In genomic region chr5:140154166-140154565, GRCm38 (mm10) we compare ENCODE assay signal across 23 mouse cellular contexts.
DNase-seq lines count a peak whose midpoint lies in the region; ATAC-seq and TF ChIP-seq lines count a peak whose summit lies in the region.
"Had no signal": no experiment of that assay in that cellular context is flagged by ENCODE, and none has a peak within 500 bp of the region (broad histone marks: within the 10 kb centered on the region; RNA-seq: fewer than 3 reads in every experiment).

No protein-coding gene starts in this region.

- H3K27ac ChIP-seq in forebrain, embryonic 12.5 days: 0 out of 2 replicates have a peak overlapping the region, but pooled peaks have one; percentile 25
- H3K27ac ChIP-seq in forebrain, embryonic 14.5 days (ENCODE audit: low read depth, low read length): no peak overlapping the region
- no peak overlapping the region for H3K27ac ChIP-seq in midbrain, embryonic 11.5 days (ENCODE audit: low read depth, low read length)
- H3K27ac ChIP-seq in midbrain, embryonic 13.5 days: no peak overlapping the region
- no peak overlapping the region for H3K27ac ChIP-seq in MEL (ENCODE audit: control insufficient read depth, low read depth, low read length)

- no peaks in the 10 kb centered on the region for H3K27me3 ChIP-seq in forebrain, embryonic 12.5 days
- H3K27me3 ChIP-seq in forebrain, embryonic 14.5 days (replicated peaks; ENCODE audit: control insufficient read depth, insufficient read depth, low read length): no peaks in the 10 kb centered on the region
- H3K27me3 ChIP-seq in midbrain, embryonic 11.5 days (ENCODE audit: control insufficient read depth, insufficient read depth, low read length): no peaks in the 10 kb centered on the region
- no peaks in the 10 kb centered on the region for H3K27me3 ChIP-seq in midbrain, embryonic 13.5 days
- H3K27me3 ChIP-seq in G1E (ENCODE audit: insufficient read depth, low read length): no peaks in the 10 kb centered on the region
- no peaks in the 10 kb centered on the region for H3K27me3 ChIP-seq in MEL (ENCODE audit: control insufficient read depth in 1 of 2, insufficient read depth in 2 of 2, low read length in 2 of 2)
- H3K27me3 ChIP-seq: CH12.LX, Patski had no signal

- no peak for TF ChIP-seq POLR2A in MEL (IDR thresholded peaks at IDR 0.05; ENCODE audit: control insufficient read depth in 1 of 2, insufficient read depth in 1 of 2, low read depth in 1 of 2, low read length in 2 of 2, poor library complexity in 1 of 2)

- H3K36me3 ChIP-seq in forebrain, embryonic 12.5 days (replicated peaks): no peaks in the 10 kb centered on the region
- no peaks in the 10 kb centered on the region for H3K36me3 ChIP-seq in forebrain, embryonic 14.5 days (ENCODE audit: control insufficient read depth, insufficient read depth, low read length)
- H3K36me3 ChIP-seq in midbrain, embryonic 11.5 days (ENCODE audit: control insufficient read depth, insufficient read depth, low read length): no peaks in the 10 kb centered on the region
- no peaks in the 10 kb centered on the region for H3K36me3 ChIP-seq in midbrain, embryonic 13.5 days
- H3K36me3 ChIP-seq in G1E (replicated peaks): peaks cover 45% of the 10 kb centered on the region
- H3K36me3 ChIP-seq in MEL (ENCODE audit: control insufficient read depth in 1 of 2, insufficient read depth in 2 of 2, low read length in 2 of 2): peaks cover 0 to 43% of the 10 kb centered on the region in 2 experiments; a peak in 2 of 4 replicates

- no peak for TF ChIP-seq RAD21 in MEL (IDR thresholded peaks at IDR 0.05; ENCODE audit: low read depth, low read length)

- H3K79me2 ChIP-seq in MEL (ENCODE audit: control insufficient read depth, insufficient read depth, low read length, poor library complexity): no peaks in the 10 kb centered on the region

- peaks cover 16% of the 10 kb centered on the region for H3K4me1 ChIP-seq in forebrain, embryonic 12.5 days
- H3K4me1 ChIP-seq in forebrain, embryonic 14.5 days (ENCODE audit: control insufficient read depth, insufficient read depth, low read length): no peaks in the 10 kb centered on the region
- H3K4me1 ChIP-seq in midbrain, embryonic 11.5 days (ENCODE audit: control insufficient read depth, insufficient read depth, low read length): peaks cover 4% of the 10 kb centered on the region; the same call in 1 of the 2 replicates
- H3K4me1 ChIP-seq in midbrain, embryonic 13.5 days (replicated peaks): peaks cover 16% of the 10 kb centered on the region
- H3K4me1 ChIP-seq in G1E (ENCODE audit: insufficient read depth, low read depth, low read length) (peaks cover 70% of the 10 kb centered on the region), MEL (ENCODE audit: control insufficient read depth in 1 of 2, insufficient read depth in 2 of 2, low read length in 2 of 2) (peaks cover 13 to 52% of the 10 kb centered on the region in 2 experiments)

- TF ChIP-seq CTCF in G1E (IDR thresholded peaks at IDR 0.05; ENCODE audit: low read depth, low read length) (no peak), MEL (IDR thresholded peaks at IDR 0.05 in 2 of 3, conservative IDR thresholded peaks at IDR 0.05 in 1 of 3; ENCODE audit: control insufficient read depth in 1 of 3, insufficient read depth in 1 of 3, low read depth in 2 of 3, low read length in 3 of 3, poor library complexity in 1 of 3, severe bottlenecking in 1 of 3) (no peak)

- H3K4me2 ChIP-seq in forebrain, embryonic 12.5 days: no peak overlapping the region
- H3K4me2 ChIP-seq in forebrain, embryonic 14.5 days (ENCODE audit: low read length): no peak overlapping the region
- no peak overlapping the region for H3K4me2 ChIP-seq in midbrain, embryonic 11.5 days
- H3K4me2 ChIP-seq in midbrain, embryonic 13.5 days (replicated peaks): no peak overlapping the region

- H3K9ac ChIP-seq in forebrain, embryonic 12.5 days: no peak overlapping the region
- no peak overlapping the region for H3K9ac ChIP-seq in forebrain, embryonic 14.5 days (ENCODE audit: low read length)
- H3K9ac ChIP-seq in midbrain, embryonic 11.5 days (ENCODE audit: low read length): no peak overlapping the region
- no peak overlapping the region for H3K9ac ChIP-seq in midbrain, embryonic 13.5 days (replicated peaks)
- H3K9ac ChIP-seq in MEL (ENCODE audit: control insufficient read depth, low read depth, low read length, poor library complexity, severe bottlenecking): no peak overlapping the region

- WGBS in forebrain, embryonic 12.5 days: 48% methylated on average over 3 of the region's 3 CpGs
- 40% methylated on average over 3 of the region's 3 CpGs for WGBS in forebrain, embryonic 14.5 days
- 88% methylated on average over 3 of the region's 3 CpGs for WGBS in midbrain, embryonic 11.5 days
- 78% methylated on average over 3 of the region's 3 CpGs for WGBS in midbrain, embryonic 13.5 days

- H3K9me3 ChIP-seq in forebrain, embryonic 12.5 days: no peaks in the 10 kb centered on the region
- no peaks in the 10 kb centered on the region for H3K9me3 ChIP-seq in forebrain, embryonic 14.5 days (replicated peaks; ENCODE audit: control insufficient read depth, low read length)
- no peaks in the 10 kb centered on the region for H3K9me3 ChIP-seq in midbrain, embryonic 11.5 days (ENCODE audit: control insufficient read depth, low read length)
- no peaks in the 10 kb centered on the region for H3K9me3 ChIP-seq in midbrain, embryonic 13.5 days
- H3K9me3 ChIP-seq in G1E (replicated peaks) (no peaks in the 10 kb centered on the region), MEL (replicated peaks; ENCODE audit: insufficient read depth, low read length) (no peaks in the 10 kb centered on the region)

- no peak for ATAC-seq in forebrain, embryonic 12.5 days (ENCODE audit: low FRiP score)
- ATAC-seq in forebrain, embryonic 14.5 days: no peak
- no peak for ATAC-seq in midbrain, embryonic 11.5 days (ENCODE audit: low FRiP score)
- ATAC-seq in midbrain, embryonic 13.5 days: no peak
- 0 out of 2 replicates have a peak, but pooled peaks have one; percentile 19 for ATAC-seq in G1E (ENCODE audit: extremely low read depth, insufficient number of reproducible peaks, low FRiP score, poor library complexity, severe bottlenecking)
- ATAC-seq: activated CD4-positive, CD25-positive, alpha-beta regulatory T cell, adult 4 months; CD4-positive, CD25-positive, alpha-beta regulatory T cell, adult 4 months; Patski had no signal

- peak; percentile 64 to 69 for TF ChIP-seq EP300 in MEL (IDR thresholded peaks at IDR 0.05; ENCODE audit: low read depth in 1 of 2, low read length in 2 of 2)

- H3K4me3 ChIP-seq in forebrain, embryonic 12.5 days (replicated peaks): no peak overlapping the region
- H3K4me3 ChIP-seq in forebrain, embryonic 14.5 days (ENCODE audit: low read depth, low read length): no peak overlapping the region
- H3K4me3 ChIP-seq in midbrain, embryonic 11.5 days (ENCODE audit: low read depth, low read length): no peak overlapping the region
- no peak overlapping the region for H3K4me3 ChIP-seq in midbrain, embryonic 13.5 days (replicated peaks)
- no peak overlapping the region for H3K4me3 ChIP-seq in G1E (ENCODE audit: low read depth, low read length)
- no peak overlapping the region for H3K4me3 ChIP-seq in MEL (ENCODE audit: control insufficient read depth in 1 of 2, insufficient read depth in 1 of 2, low read depth in 2 of 2, low read length in 2 of 2)

- no peak for DNase-seq in forebrain, embryonic 14.5 days (ENCODE audit: low spot score)
- DNase-seq in midbrain, embryonic 11.5 days (ENCODE audit: low spot score, missing footprints): peak; percentile 49
- DNase-seq in G1E (ENCODE audit: low spot score) (no peak), MEL (ENCODE audit: low read depth, low spot score) (peak; percentile 39)
- DNase-seq in heart, adult 11 months: no peak
- no peak for DNase-seq in testis, postnatal 10 days (ENCODE audit: low spot score)
- DNase-seq: adrenal gland, adult 2 months; adrenal gland, adult 8-10 months; adrenal gland, postnatal 10 days; adrenal gland, postnatal 14 days; adrenal gland, postnatal 25 days; adrenal gland, postnatal 36 days; B cell, adult 2 months; cerebellum, adult 11 months; cerebellum, adult 11-12 months; cerebellum, adult 18-20 months; cerebellum, adult 2 months had no signal

TF ChIP-seq in MEL, 35 proteins besides CTCF, POLR2A, EP300 and RAD21:
- TF ChIP-seq ZNF384 (IDR thresholded peaks at IDR 0.05; ENCODE audit: low read depth, low read length): 0 out of 2 replicates have a peak, but pooled peaks have one; percentile 15
- TF ChIP-seq RCOR1 (IDR thresholded peaks at IDR 0.05; ENCODE audit: low read depth, low read length): peak; percentile 30; the same call in 1 of the 2 replicates
- no peak for TF ChIP-seq ZC3H11A (IDR thresholded peaks at IDR 0.05; ENCODE audit: low read depth, low read length)
- TF ChIP-seq CHD1 (IDR thresholded peaks at IDR 0.05; ENCODE audit: low read depth, low read length): no peak
- TF ChIP-seq MAZ (IDR thresholded peaks at IDR 0.05; ENCODE audit: low read depth, low read length): 0 out of 2 replicates have a peak, but pooled peaks have one; percentile 19
- TF ChIP-seq BHLHE40 (IDR thresholded peaks at IDR 0.05; ENCODE audit: borderline replicate concordance, low read depth, low read length): no peak
- no peak for TF ChIP-seq CHD2 (IDR thresholded peaks at IDR 0.05; ENCODE audit: low read length)
- TF ChIP-seq TBP (IDR thresholded peaks at IDR 0.05; ENCODE audit: low read depth, low read length): no peak
- TF ChIP-seq MEF2A (IDR thresholded peaks at IDR 0.05; ENCODE audit: extremely low read depth, insufficient replicate concordance, low read depth, low read length, poor library complexity, severe bottlenecking): no peak
- no peak for TF ChIP-seq NELFE (IDR thresholded peaks at IDR 0.05; ENCODE audit: low read depth, low read length)
- TF ChIP-seq POLR2AphosphoS2 (IDR thresholded peaks at IDR 0.05; ENCODE audit: low read length): no peak
- TF ChIP-seq MAFK (IDR thresholded peaks at IDR 0.05; ENCODE audit: borderline replicate concordance, low read depth, low read length): no peak
- TF ChIP-seq ETS1 (IDR thresholded peaks at IDR 0.05; ENCODE audit: low read depth, low read length): peak; percentile 37; the same call in 1 of the 2 replicates
- TF ChIP-seq E2F4 (IDR thresholded peaks at IDR 0.05; ENCODE audit: borderline replicate concordance, low read depth, low read length): no peak
- no peak for TF ChIP-seq ZMIZ1 (IDR thresholded peaks at IDR 0.05; ENCODE audit: low read depth, low read length)
- no peak for TF ChIP-seq USF2 (IDR thresholded peaks at IDR 0.05; ENCODE audit: borderline replicate concordance in 1 of 2, insufficient read depth in 1 of 2, low read depth in 1 of 2, low read length in 2 of 2)
- TF ChIP-seq MXI1 (IDR thresholded peaks at IDR 0.05; ENCODE audit: low read depth, low read length): no peak
- no peak for TF ChIP-seq USF1 (IDR thresholded peaks at IDR 0.05; ENCODE audit: low read depth, low read length)
- TF ChIP-seq GATA1 (IDR thresholded peaks at IDR 0.05; ENCODE audit: low read depth, low read length): peak; percentile 59
- no peak for TF ChIP-seq MYC (IDR thresholded peaks at IDR 0.05; ENCODE audit: low read depth, low read length)
- TF ChIP-seq SIN3A (IDR thresholded peaks at IDR 0.05; ENCODE audit: low read length): no peak
- TF ChIP-seq TAL1 (IDR thresholded peaks at IDR 0.05; ENCODE audit: low read length): peak; percentile 18; the same call in 1 of the 2 replicates

Comparison
In these comparisons a context has a peak if more than half of its experiments do, and no peak if none do; other contexts are left out.
1. DNase-seq: peak in midbrain, embryonic 11.5 days (single experiment) and MEL (single experiment); none in forebrain, embryonic 14.5 days (single experiment), G1E (single experiment), heart, adult 11 months (single experiment) and testis, postnatal 10 days (single experiment).